Mouse (Mus musculus): ENCODE results near the gene Myo9b. TPM values are rescaled to one million over a fixed set of nuclear protein-coding genes. Genes with fewer than 3 reads are reported as not detected.
"Not testable (repeated sequence)": the region's sequence is repeated elsewhere in the genome, so short reads cannot be mapped to it uniquely, and the experiment has no call there.

The Myo9b gene
- total RNA-seq, 2 experiments from 2014 or later: 24.3 to 39.4 TPM

- DNase-seq (ENCODE audit: low spot score in 2 of 2): no peak
- intact Hi-C loops (cut with DNase I): no loop called here
Observed at GRCm38 (mm10) chr8:71291351-71291750, 18.8 kb downstream of the Myo9b start.

GRCm38 (mm10) chr8:71293930-71294329, 21.4 kb downstream of the Myo9b start:
- DNase-seq (ENCODE audit: low spot score in 2 of 2); intact Hi-C loops (cut with DNase I): not testable (repeated sequence)

- DNase-seq (ENCODE audit: low spot score in 2 of 2): no peak
- intact Hi-C loops (cut with DNase I): no loop called here
Observed at GRCm38 (mm10) chr8:71296188-71296621, 23.7 kb downstream of the Myo9b start.

- no peak for DNase-seq (ENCODE audit: low spot score in 2 of 2)
- intact Hi-C loops (cut with DNase I): no loop called here
Observed at GRCm38 (mm10) chr8:71296784-71297183, 24.3 kb downstream of the Myo9b start.

- no peak for DNase-seq (ENCODE audit: low spot score in 2 of 2)
- intact Hi-C loops (cut with DNase I): no loop called here
Observed at GRCm38 (mm10) chr8:71297439-71297838, 24.9 kb downstream of the Myo9b start.

GRCm38 (mm10) chr8:71299716-71300115, 27.2 kb downstream of the Myo9b start:
- intact Hi-C loops (cut with DNase I): no loop called here
- DNase-seq (ENCODE audit: low spot score in 2 of 2): no peak

- intact Hi-C loops (cut with DNase I): no loop called here
- DNase-seq (ENCODE audit: low spot score in 2 of 2): no peak
Observed at GRCm38 (mm10) chr8:71302788-71303187, 30.3 kb downstream of the Myo9b start.

GRCm38 (mm10) chr8:71303632-71304031, 31.1 kb downstream of the Myo9b start:
- intact Hi-C loops (cut with DNase I): no loop called here
- no peak for DNase-seq (ENCODE audit: low spot score in 2 of 2)

- intact Hi-C loops (cut with DNase I): no loop called here
- no peak for DNase-seq (ENCODE audit: low spot score in 2 of 2)
Observed at GRCm38 (mm10) chr8:71305988-71306387, 33.5 kb downstream of the Myo9b start.

GRCm38 (mm10) chr8:71307371-71307770, 34.9 kb downstream of the Myo9b start:
- no peak for DNase-seq (ENCODE audit: low spot score in 2 of 2)
- intact Hi-C loops (cut with DNase I): no loop called here

- no peak for DNase-seq (ENCODE audit: low spot score in 2 of 2)
- intact Hi-C loops (cut with DNase I): no loop called here
Observed at GRCm38 (mm10) chr8:71307913-71308312, 35.4 kb downstream of the Myo9b start.

GRCm38 (mm10) chr8:71310446-71310845, 37.9 kb downstream of the Myo9b start:
- DNase-seq (ENCODE audit: low spot score in 2 of 2): no peak
- intact Hi-C loops (cut with DNase I): no loop called here

- no peak for DNase-seq (ENCODE audit: low spot score in 2 of 2)
- intact Hi-C loops (cut with DNase I): no loop called here
Observed at GRCm38 (mm10) chr8:71312700-71313099, 40.2 kb downstream of the Myo9b start.

- intact Hi-C loops (cut with DNase I): no loop called here
- DNase-seq (ENCODE audit: low spot score in 2 of 2): no peak
Observed at GRCm38 (mm10) chr8:71313951-71314350, 41.4 kb downstream of the Myo9b start.

GRCm38 (mm10) chr8:71315972-71316371, 43.5 kb downstream of the Myo9b start:
- no peak for DNase-seq (ENCODE audit: low spot score in 2 of 2)
- intact Hi-C loops (cut with DNase I): no loop called here

- DNase-seq (ENCODE audit: low spot score in 2 of 2): no peak
- intact Hi-C loops (cut with DNase I): no loop called here
Observed at GRCm38 (mm10) chr8:71316486-71317031, 44.0 kb downstream of the Myo9b start.

- DNase-seq (ENCODE audit: low spot score in 2 of 2); intact Hi-C loops (cut with DNase I): not testable (repeated sequence)
Observed at GRCm38 (mm10) chr8:71318610-71319009, 46.1 kb downstream of the Myo9b start.

GRCm38 (mm10) chr8:71319760-71320159, 47.2 kb downstream of the Myo9b start:
- intact Hi-C loops (cut with DNase I); DNase-seq (ENCODE audit: low spot score in 2 of 2): not testable (repeated sequence)

- no peak for DNase-seq (ENCODE audit: low spot score in 2 of 2)
- intact Hi-C loops (cut with DNase I): no loop called here
Observed at GRCm38 (mm10) chr8:71322939-71323338, 50.4 kb downstream of the Myo9b start.

GRCm38 (mm10) chr8:71324848-71325247, 52.3 kb downstream of the Myo9b start:
- no peak for DNase-seq (ENCODE audit: low spot score in 2 of 2)
- intact Hi-C loops (cut with DNase I): no loop called here

GRCm38 (mm10) chr8:71337834-71338233, 65.3 kb downstream of the Myo9b start:
- intact Hi-C loops (cut with DNase I); DNase-seq (ENCODE audit: low spot score in 2 of 2): not testable (repeated sequence)

- no peak for DNase-seq (ENCODE audit: low spot score in 2 of 2)
- intact Hi-C loops (cut with DNase I): no loop called here
Observed at GRCm38 (mm10) chr8:71340625-71341024, 68.1 kb downstream of the Myo9b start.

Data from left cerebral cortex, postnatal 36 days (tissue).